Mouse (Mus musculus): ENCODE results near the gene B4galt4. TPM values are rescaled to one million over a fixed set of nuclear protein-coding genes. Genes with fewer than 3 reads are reported as not detected.

The B4galt4 gene
- polyA plus RNA-seq, 1 experiment from 2014 or later: 29.5 TPM

DNA sequence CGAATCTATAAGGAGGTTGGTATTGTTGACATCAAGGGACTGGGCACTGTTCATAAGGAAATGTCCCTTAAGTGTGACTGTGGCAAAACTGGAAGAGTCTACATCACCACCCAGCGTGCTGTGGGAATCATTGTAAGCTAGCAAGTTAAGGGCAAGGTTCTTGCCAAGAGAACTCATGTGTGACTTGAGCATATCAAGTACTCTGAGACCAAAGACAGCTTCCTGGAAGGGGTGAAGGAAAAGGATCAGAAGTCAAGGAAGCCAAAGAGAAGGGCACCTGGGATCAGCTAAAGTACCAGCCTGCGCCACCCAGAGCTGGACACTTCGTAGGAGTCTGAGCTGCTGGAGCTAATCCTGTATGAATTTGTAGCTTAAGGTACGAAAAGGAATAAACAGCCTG is 18.2 kb downstream of the B4galt4 start:
- H3K36me3 ChIP-seq (ENCODE audit: control insufficient read depth, insufficient read depth, low read length): peaks cover 20% of the 10 kb centered on the region
- no peak overlapping the region for H3K4me2 ChIP-seq (ENCODE audit: low read length)
- H3K9ac ChIP-seq (ENCODE audit: low read length): no peak overlapping the region
- no peaks in the 10 kb centered on the region for H3K4me1 ChIP-seq (ENCODE audit: control insufficient read depth, insufficient read depth, low read length)
- no peaks in the 10 kb centered on the region for H3K27me3 ChIP-seq (replicated peaks; ENCODE audit: control insufficient read depth, insufficient read depth, low read length)
- no peak overlapping the region for H3K4me3 ChIP-seq (ENCODE audit: low read depth, low read length)
- no peak for ATAC-seq
- no peak overlapping the region for H3K27ac ChIP-seq (ENCODE audit: low read depth, low read length)
- no peak for DNase-seq (ENCODE audit: low spot score)
- 97% methylated on average over 5 of the region's 5 CpGs for WGBS
- no peaks in the 10 kb centered on the region for H3K9me3 ChIP-seq (replicated peaks; ENCODE audit: control insufficient read depth, low read length)

DNA sequence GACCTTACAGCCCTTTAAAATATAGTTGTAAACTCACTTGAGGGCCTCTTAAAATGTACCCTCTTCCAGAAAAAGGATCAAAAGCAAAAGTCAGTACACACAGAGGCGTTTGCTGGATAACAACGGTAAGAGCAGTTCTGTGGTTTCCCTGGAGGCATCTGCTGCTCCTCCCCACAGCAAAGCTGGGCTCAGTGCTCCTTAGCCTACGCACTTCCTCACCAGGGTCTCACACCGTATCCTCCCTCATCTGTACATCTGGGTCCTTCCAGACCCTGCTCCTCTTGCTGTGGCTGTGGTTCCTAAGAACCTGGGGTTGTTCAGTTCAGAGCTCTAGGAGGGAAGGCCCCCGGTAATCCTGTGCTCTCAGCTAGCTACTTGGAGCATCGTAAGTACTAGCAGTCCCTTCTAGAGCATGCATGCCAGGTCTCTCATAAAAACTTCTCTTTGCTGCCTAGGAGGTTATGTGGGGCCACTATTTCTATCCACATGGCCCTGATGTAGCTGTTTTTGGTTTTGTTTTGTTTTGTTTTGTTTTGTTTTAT is 18.8 kb downstream of the B4galt4 start:
- H3K9ac ChIP-seq (ENCODE audit: low read length): no peak overlapping the region
- H3K4me1 ChIP-seq (ENCODE audit: control insufficient read depth, insufficient read depth, low read length): no peaks in the 10 kb centered on the region
- no peak overlapping the region for H3K4me3 ChIP-seq (ENCODE audit: low read depth, low read length)
- ATAC-seq: no peak
- H3K27me3 ChIP-seq (replicated peaks; ENCODE audit: control insufficient read depth, insufficient read depth, low read length): no peaks in the 10 kb centered on the region
- DNase-seq (ENCODE audit: low spot score): no peak
- WGBS: 93% methylated on average over 6 of the region's 6 CpGs
- peaks cover 20% of the 10 kb centered on the region for H3K36me3 ChIP-seq (ENCODE audit: control insufficient read depth, insufficient read depth, low read length)
- H3K4me2 ChIP-seq (ENCODE audit: low read length): no peak overlapping the region
- H3K9me3 ChIP-seq (replicated peaks; ENCODE audit: control insufficient read depth, low read length): no peaks in the 10 kb centered on the region
- no peak overlapping the region for H3K27ac ChIP-seq (ENCODE audit: low read depth, low read length)

DNA sequence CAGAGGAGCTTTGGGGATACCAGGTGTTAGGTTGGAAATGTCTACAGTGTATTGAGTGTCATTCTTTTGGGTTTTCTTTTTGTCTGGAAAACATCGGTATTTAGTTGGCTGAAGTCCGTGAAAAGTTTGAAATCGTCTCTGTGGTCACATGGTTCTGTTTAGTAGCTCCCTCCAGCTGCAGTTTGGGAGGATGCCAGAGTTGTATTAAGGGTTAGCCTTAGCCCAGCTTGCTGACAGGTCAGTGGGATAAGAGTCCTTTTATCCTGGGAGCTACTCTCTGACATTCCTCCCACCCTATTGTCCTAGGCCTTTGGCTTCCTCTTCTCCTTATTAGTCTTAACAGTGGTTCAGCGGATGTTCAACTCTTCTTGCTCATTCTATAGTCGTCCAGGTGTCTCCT is 19.9 kb downstream of the B4galt4 start:
- DNase-seq (ENCODE audit: low spot score) (no peak), ATAC-seq (no peak)
- Histone ChIP-seq H3K9ac (ENCODE audit: low read length) (no peak overlapping the region), H3K9me3 (replicated peaks; ENCODE audit: control insufficient read depth, low read length) (no peaks in the 10 kb centered on the region), H3K4me2 (ENCODE audit: low read length) (no peak overlapping the region), H3K27me3 (replicated peaks; ENCODE audit: control insufficient read depth, insufficient read depth, low read length) (no peaks in the 10 kb centered on the region), H3K27ac (ENCODE audit: low read depth, low read length) (no peak overlapping the region), H3K36me3 (ENCODE audit: control insufficient read depth, insufficient read depth, low read length) (peaks cover 20% of the 10 kb centered on the region), H3K4me3 (ENCODE audit: low read depth, low read length) (no peak overlapping the region), H3K4me1 (ENCODE audit: control insufficient read depth, insufficient read depth, low read length) (no peaks in the 10 kb centered on the region)
- WGBS: 90% methylated on average over 5 of the region's 5 CpGs

DNA sequence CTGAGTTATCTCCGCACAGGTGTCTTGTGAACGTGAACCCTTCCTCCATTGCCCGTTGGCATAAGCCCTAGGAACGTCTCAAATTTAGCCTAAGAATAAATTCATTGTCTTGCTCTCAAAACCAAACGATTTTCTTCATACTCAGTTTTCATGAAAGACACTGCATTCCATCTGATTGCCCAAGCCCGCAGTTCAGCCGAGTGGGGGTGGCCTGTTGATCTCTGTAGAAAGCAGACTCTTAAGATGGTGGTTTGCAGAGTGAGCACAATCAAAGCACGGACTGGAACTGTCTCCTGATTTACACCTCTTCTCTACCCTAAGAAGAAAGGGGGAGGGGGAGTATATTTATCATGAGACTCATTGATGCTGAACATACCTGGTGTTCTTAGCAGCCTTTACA is 20.3 kb downstream of the B4galt4 start:
- H3K4me1 ChIP-seq (ENCODE audit: control insufficient read depth, insufficient read depth, low read length): no peaks in the 10 kb centered on the region
- peaks cover 17% of the 10 kb centered on the region for H3K36me3 ChIP-seq (ENCODE audit: control insufficient read depth, insufficient read depth, low read length)
- H3K9me3 ChIP-seq (replicated peaks; ENCODE audit: control insufficient read depth, low read length): no peaks in the 10 kb centered on the region
- H3K9ac ChIP-seq (ENCODE audit: low read length): no peak overlapping the region
- ATAC-seq: no peak
- no peak overlapping the region for H3K4me3 ChIP-seq (ENCODE audit: low read depth, low read length)
- WGBS: 91% methylated on average over 8 of the region's 8 CpGs
- DNase-seq (ENCODE audit: low spot score): no peak
- no peaks in the 10 kb centered on the region for H3K27me3 ChIP-seq (replicated peaks; ENCODE audit: control insufficient read depth, insufficient read depth, low read length)
- H3K27ac ChIP-seq (ENCODE audit: low read depth, low read length): no peak overlapping the region
- H3K4me2 ChIP-seq (ENCODE audit: low read length): no peak overlapping the region

DNA sequence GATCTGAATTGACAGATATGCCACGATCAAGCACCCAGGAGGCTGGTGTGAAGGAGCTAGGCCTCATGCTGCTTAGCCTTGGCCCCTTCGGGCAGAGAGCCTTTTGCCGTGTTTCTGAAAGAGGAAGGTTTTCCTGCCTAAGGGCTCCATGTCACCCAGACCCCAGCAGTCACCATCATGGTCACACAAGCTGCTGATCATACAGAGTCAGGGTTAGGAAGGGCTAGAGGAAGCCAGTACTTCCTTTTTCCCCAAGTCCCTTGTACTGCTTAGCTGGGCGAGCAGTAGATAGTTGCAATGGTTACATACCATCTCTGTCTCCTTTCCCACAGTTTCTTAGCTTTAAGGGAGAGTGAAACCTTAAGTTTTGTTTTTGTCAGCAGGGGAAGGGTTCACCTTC is 21.4 kb downstream of the B4galt4 start:
- 96% methylated on average over 4 of the region's 4 CpGs for WGBS
- Histone ChIP-seq H3K4me2 (ENCODE audit: low read length) (no peak overlapping the region), H3K4me1 (ENCODE audit: control insufficient read depth, insufficient read depth, low read length) (no peaks in the 10 kb centered on the region), H3K9ac (ENCODE audit: low read length) (no peak overlapping the region), H3K27ac (ENCODE audit: low read depth, low read length) (no peak overlapping the region), H3K36me3 (ENCODE audit: control insufficient read depth, insufficient read depth, low read length) (peaks cover 11% of the 10 kb centered on the region), H3K9me3 (replicated peaks; ENCODE audit: control insufficient read depth, low read length) (no peaks in the 10 kb centered on the region), H3K27me3 (replicated peaks; ENCODE audit: control insufficient read depth, insufficient read depth, low read length) (no peaks in the 10 kb centered on the region), H3K4me3 (ENCODE audit: low read depth, low read length) (no peak overlapping the region)
- ATAC-seq: no peak
- DNase-seq (ENCODE audit: low spot score): no peak

DNA sequence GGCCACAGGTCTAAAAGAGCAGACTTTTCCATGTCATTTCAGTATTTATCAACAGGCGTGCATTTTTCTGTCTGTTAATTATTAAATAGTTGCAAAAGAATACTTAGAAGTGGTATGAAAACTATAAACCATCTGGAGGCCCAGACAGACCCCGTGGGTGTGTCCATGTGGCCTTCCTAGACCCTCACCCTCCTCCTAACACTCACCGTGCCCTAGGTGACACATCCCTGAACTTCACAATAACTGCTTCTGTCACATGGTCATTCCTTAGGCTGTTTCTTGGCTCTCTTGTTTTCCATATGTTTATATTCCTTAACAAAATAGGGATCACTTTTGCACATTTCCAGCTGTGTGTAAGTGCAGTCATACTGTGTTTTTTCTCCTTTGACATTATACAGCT is 24.6 kb downstream of the B4galt4 start:
- Histone ChIP-seq H3K4me1 (ENCODE audit: control insufficient read depth, insufficient read depth, low read length) (no peaks in the 10 kb centered on the region), H3K27ac (ENCODE audit: low read depth, low read length) (no peak overlapping the region), H3K4me2 (ENCODE audit: low read length) (no peak overlapping the region), H3K36me3 (ENCODE audit: control insufficient read depth, insufficient read depth, low read length) (peaks cover 12% of the 10 kb centered on the region; the same call in 1 of the 2 replicates), H3K4me3 (ENCODE audit: low read depth, low read length) (no peak overlapping the region), H3K27me3 (replicated peaks; ENCODE audit: control insufficient read depth, insufficient read depth, low read length) (no peaks in the 10 kb centered on the region), H3K9me3 (replicated peaks; ENCODE audit: control insufficient read depth, low read length) (no peaks in the 10 kb centered on the region), H3K9ac (ENCODE audit: low read length) (no peak overlapping the region)
- WGBS: 63% methylated on average over 3 of the region's 3 CpGs
- ATAC-seq (no peak), DNase-seq (ENCODE audit: low spot score) (no peak)

DNA sequence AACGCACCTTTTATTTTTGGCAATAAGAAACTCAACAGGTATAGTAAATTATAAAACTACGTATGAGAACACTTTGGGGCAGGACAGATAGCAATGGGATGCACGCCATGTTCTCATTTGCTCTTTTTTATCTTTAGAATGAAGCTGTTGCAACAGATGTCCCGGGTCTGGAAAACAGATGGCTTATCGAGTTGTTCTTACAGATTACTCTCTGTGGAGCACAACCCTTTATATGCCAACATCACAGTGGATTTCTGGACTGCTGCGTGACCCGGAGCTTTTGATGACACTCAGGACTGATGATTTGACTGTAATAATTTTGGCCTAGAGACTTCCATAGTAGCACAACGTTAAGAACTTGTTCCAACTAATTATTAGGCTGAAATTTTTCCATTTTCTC is 25.7 kb downstream of the B4galt4 start:
- 83% methylated on average over 8 of the region's 8 CpGs for WGBS
- DNase-seq (ENCODE audit: low spot score): peak; percentile 25
- no peak for ATAC-seq

DNA sequence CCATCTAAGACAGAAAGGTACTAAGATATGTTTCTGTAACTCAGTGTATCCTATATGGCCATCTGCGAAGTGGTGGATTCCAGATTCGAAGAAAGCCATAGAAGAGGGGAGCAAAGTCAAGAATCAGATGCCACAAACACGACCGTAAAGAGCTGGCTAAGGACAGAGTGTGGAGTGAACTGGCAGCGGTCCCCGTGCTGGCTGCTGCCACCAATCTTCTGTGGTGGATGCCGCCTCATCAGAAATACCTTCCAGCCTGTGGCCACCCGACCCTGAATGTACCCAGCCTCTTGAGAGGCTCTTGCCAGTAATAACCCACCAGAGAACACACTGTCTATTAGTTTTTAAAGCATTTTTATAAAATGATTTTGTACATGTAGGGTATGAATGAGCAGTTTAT is 26.3 kb downstream of the B4galt4 start:
- no peak for ATAC-seq
- Histone ChIP-seq H3K27ac (ENCODE audit: low read depth, low read length) (no peak overlapping the region), H3K9me3 (replicated peaks; ENCODE audit: control insufficient read depth, low read length) (no peaks in the 10 kb centered on the region), H3K4me1 (ENCODE audit: control insufficient read depth, insufficient read depth, low read length) (no peaks in the 10 kb centered on the region), H3K9ac (ENCODE audit: low read length) (no peak overlapping the region), H3K36me3 (ENCODE audit: control insufficient read depth, insufficient read depth, low read length) (peaks cover 12% of the 10 kb centered on the region; the same call in 1 of the 2 replicates), H3K4me3 (ENCODE audit: low read depth, low read length) (no peak overlapping the region), H3K4me2 (ENCODE audit: low read length) (no peak overlapping the region), H3K27me3 (replicated peaks; ENCODE audit: control insufficient read depth, insufficient read depth, low read length) (no peaks in the 10 kb centered on the region)
- 90% methylated on average over 8 of the region's 8 CpGs for WGBS
- no peak for DNase-seq (ENCODE audit: low spot score)

More for the DNA sequence above, 25.7 kb downstream of the B4galt4 start:
- Histone ChIP-seq H3K9ac (ENCODE audit: low read length) (no peak overlapping the region), H3K36me3 (ENCODE audit: control insufficient read depth, insufficient read depth, low read length) (peaks cover 12% of the 10 kb centered on the region; the same call in 1 of the 2 replicates), H3K27me3 (replicated peaks; ENCODE audit: control insufficient read depth, insufficient read depth, low read length) (no peaks in the 10 kb centered on the region), H3K9me3 (replicated peaks; ENCODE audit: control insufficient read depth, low read length) (no peaks in the 10 kb centered on the region), H3K4me3 (ENCODE audit: low read depth, low read length) (no peak overlapping the region), H3K4me1 (ENCODE audit: control insufficient read depth, insufficient read depth, low read length) (no peaks in the 10 kb centered on the region), H3K27ac (ENCODE audit: low read depth, low read length) (no peak overlapping the region), H3K4me2 (ENCODE audit: low read length) (no peak overlapping the region)

DNA sequence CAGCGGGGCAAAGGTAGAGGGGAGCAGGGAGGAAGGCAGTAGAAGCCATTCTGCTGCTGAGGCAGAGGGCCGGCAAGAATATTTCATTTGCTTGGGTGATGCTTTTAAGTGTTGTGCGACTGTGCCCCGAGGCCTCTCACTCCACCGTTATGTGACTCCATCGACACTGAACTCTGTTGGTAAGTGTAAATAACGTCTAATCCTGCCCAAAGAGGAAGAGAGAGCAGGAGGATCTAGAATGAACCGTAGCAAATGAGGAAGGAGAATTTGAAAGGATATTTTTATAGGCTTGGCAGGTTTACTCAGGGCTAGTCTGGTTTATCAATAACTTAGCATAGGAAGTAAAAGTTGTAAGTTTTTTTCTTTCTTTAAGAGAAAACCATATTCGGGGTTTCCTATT is 27.5 kb downstream of the B4galt4 start:
- no peaks in the 10 kb centered on the region for H3K4me1 ChIP-seq (ENCODE audit: control insufficient read depth, insufficient read depth, low read length)
- H3K9me3 ChIP-seq (replicated peaks; ENCODE audit: control insufficient read depth, low read length): no peaks in the 10 kb centered on the region
- no peak overlapping the region for H3K4me3 ChIP-seq (ENCODE audit: low read depth, low read length)
- no peak for ATAC-seq
- no peak for DNase-seq (ENCODE audit: low spot score)
- H3K9ac ChIP-seq (ENCODE audit: low read length): no peak overlapping the region
- H3K27me3 ChIP-seq (replicated peaks; ENCODE audit: control insufficient read depth, insufficient read depth, low read length): no peaks in the 10 kb centered on the region
- peaks cover 12% of the 10 kb centered on the region; the same call in 1 of the 2 replicates for H3K36me3 ChIP-seq (ENCODE audit: control insufficient read depth, insufficient read depth, low read length)
- H3K27ac ChIP-seq (ENCODE audit: low read depth, low read length): no peak overlapping the region
- WGBS: 85% methylated on average over 9 of the region's 9 CpGs
- H3K4me2 ChIP-seq (ENCODE audit: low read length): no peak overlapping the region
